Mouse (Mus musculus) skeletal muscle tissue, adult 2 months (tissue): ENCODE results near the gene Tec.

ENCODE experiments used
- DNase-seq: peaks from one replicate; pipeline ENCODE4 v3.0.0-alpha.2; 2012; ENCODE audit warnings: low read depth, low spot score

Gene Tec

DNA sequence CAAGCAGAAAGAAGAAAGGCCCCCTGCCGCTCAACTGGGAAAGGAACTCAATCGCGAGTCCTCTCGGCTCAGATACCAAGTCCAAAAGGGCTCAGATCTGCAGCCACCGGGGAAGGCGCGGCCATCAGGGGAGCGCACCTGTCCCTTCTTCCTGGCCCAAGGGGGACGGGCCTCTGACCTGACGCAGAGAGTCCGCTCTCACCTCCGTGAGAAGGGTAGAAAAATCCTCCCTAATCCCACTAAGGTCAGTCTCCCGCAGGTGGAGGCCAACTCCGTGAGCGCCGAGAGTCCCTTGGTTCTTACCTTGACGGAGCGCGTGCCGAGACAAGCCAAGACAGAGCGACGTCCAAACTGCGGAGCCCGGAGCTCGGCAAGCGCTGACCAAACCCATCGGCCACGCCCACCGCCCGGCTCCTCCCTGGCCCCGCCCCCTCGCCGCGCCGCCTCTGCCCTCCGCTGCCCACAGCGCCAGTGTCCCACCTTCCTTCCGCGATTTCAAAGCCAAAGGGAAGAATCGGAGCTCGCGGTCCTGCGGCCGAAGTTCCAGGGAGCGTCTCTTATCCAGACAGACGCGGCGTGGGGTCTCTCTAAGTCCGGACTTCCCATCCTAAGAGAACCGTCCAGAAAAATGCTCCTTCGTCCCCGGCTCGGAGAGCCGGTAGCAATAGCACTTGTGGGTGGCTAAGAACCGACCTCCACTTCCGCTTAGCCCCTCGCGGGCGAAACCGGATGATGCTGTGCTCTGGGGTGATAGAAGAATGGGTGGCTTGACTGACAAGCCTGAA lies at the start of gene Tec:
TSS of gene Tec (minus strand) at position 393 of the 785 bp plus-strand sequence.
- DNase-seq: peak; percentile 60

- DNase-seq: no peak
These were observed 48.6 kb upstream of the Tec start for GRCm38 (mm10) chr5:72916851-72917250.

- no peak for DNase-seq
These were observed 47.8 kb upstream of the Tec start for GRCm38 (mm10) chr5:72916048-72916447.

DNA sequence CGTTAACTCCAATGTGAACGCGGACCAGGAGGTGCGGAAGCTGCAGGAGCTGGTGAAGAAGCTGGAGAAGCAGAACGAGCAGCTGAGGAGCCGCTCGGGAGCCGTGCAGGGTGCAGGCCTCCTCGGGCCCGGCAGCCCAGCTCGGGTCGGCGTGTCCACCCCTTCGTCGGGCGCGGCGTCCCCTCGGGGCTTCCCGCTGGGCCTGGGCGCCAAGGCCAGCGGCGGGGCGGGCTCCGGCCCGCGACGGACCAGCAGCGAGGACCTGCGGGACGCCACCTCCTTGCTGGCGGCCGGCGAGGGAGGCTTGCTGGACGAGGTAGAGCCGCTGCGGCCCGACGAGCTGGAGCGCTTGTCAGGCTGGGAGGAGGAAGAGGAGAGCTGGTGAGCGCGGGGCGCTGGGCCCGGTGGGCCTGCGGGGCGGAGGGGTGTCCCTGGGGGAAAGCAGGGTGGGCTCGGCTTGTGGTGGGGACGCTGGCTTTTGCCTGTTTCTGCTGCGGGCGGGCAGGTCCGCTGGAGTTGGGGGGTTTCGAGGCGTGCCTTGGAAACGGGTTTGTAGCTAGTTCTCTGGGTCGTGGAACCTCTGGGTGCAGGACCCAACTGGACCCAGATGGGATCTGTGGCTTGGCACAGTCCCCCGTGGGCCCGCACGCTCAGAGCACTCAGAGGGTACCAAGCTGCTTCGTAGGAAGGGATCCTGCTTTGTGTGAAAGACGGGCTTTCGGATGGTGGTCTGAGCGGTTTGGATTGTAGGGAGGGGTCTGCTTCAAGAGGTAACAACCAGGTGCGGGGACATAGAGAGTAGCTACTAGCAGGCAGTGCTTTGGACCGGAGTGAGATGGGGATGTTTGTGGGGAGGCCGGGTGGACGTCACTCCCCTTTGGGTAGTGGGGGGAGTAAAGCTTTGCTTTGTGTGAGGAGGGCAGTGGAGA lies 46.6 kb upstream of the Tec start:
- DNase-seq: no peak

DNA sequence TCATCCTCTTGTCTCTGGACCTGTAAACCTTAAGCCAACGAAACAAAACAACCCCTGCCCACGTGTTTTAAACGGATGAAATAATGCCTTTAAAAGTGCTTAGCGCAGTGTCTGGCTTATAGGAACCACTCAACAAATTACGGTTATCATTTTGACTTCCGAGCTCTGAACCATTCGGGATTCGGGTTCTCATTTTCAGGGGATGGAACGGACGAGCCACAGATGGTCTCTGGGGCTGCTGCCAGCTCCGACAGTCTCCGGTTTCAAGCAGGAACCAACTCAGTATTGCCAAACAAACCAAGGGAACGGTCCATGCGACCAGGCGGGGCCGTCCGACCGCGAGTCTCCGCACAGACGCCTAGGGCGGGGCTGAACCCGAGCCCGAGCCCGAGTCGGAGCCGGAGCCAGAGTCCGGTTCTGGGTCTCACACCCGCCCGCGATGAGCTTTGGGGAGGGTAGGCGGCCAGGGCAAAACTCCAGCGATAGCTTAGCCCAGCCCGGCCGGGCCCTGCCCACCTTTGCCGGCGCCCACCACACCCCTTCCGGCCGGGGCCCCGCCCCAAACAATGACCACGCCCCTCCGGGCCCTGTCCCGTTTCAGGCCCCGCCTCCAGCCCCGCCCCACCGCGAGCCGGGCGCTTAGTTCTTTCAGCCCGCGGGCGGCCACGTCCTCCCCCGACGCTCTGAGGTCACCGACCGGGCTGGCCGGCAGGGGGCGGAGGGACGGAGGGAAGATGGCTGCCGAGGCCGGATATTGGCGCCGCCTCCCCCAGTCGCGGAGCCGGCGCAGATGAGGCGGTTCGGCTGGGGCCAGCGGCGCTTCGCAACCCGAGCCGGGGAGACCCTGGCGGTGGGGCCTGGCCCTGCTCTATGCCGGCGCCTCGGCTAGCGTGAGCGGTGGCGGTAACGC lies 45.6 kb upstream of the Tec start, which contains the start of gene Slain2:
TSS of gene Slain2 (plus strand) at position 657 of the 910 bp plus-strand sequence.
- DNase-seq: peak; percentile 97

DNA sequence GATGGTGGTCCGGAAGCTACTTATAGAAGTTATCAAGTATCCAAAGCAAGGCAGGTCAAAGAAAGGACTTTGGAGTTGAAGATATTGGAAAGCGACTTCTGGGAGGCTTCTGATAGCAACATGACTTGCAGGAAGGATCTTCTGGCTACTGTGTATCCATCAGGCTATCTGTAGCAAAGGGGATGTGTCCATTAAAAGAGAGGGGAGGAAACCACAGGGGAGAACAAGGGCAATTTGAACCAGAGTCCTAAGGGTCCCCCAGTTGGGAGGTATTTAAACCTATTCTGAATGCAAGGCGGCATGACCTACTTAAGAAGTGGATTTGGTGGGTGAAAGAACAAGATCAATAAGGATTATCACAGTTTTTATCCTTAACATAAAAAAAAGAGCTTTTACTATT lies 43.0 kb upstream of the Tec start:
- no peak for DNase-seq

DNA sequence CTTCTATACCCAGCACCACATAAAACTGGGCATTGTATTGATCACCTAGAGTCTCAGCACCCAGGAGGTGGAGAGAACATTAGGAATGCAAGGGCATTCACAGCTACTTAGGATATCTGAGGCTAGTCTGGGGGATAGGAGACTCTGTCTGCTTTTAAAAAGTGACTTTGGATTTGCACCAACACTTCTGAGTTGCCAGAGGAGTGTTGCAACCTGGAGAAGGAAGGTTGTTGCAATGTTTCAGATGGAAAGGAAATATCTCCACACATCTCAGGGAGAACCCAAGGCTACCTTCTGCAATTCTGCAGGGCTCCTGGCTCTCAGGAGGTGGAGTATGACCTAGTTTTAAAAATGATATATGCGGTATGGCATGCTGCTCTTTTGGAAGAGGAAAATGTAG lies 42.1 kb upstream of the Tec start:
- DNase-seq: no peak

GRCm38 (mm10) chr5:72909363-72909762 lies 41.1 kb upstream of the Tec start:
- no peak for DNase-seq

GRCm38 (mm10) chr5:72908324-72908936 lies 40.1 kb upstream of the Tec start:
- DNase-seq: no peak

DNA sequence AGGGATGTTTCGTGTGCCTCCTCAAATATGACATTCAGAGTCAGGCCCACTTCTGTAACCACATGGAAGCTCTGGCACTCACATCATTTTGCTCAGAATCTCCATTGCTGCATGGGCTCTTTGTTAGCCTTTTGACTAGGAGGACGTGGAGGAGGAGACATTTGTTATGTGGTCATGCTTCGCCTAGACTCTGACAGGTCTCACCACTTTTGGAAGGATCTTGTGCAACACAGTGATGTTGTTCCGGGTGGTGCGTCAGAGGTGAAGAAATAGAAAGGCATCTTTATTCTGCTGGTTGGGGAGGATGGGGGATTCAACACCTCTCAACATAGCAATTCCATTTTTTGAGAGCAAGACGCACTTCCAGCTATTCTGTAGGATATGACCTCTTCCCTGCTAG lies 39.1 kb upstream of the Tec start:
- DNase-seq: no peak

DNA sequence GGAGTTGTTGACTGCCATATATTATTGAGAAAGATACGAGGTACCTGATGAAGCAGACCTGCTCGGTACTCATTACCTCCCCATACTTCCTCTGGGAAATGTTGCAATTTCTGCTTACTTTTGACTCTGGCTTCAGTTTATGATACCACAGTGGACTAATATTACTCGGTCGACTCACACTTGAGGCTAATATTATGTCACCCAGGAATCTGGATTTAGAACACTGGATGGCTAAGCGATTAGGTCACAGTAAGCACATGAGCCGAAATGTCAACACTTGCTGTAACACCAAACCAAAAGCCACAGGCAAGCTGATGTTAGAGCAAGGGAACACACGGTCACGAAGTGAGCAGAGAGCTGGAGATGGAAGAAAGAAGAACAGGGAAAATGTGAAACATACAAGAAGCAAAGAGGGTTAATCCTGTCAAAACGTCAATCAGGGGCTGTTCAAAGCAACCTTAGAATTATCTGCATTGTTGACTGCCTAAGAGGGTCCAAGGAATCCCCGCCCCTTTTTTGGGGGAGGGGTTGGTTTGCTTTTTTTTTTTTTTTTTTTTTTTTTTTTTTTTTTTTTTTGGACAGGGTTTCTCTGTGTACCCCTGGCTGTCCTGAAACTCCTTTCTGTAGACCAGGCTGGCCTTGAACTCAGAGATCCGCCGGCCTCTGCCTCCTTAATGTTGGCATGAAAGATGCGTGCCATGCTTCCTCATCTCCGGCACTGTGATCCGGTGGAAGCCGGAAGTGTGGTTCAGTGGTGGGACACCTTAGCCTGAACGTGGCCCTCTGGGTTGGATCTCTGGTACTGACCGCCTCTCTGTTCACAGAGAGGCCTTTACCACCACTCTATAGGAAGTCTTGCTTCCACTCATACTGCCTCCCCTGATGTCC lies 36.9 kb upstream of the Tec start:
- DNase-seq: peak; percentile 89

GRCm38 (mm10) chr5:72902876-72903516 lies 34.7 kb upstream of the Tec start:
- no peak for DNase-seq

GRCm38 (mm10) chr5:72902312-72902711 lies 34.0 kb upstream of the Tec start:
- no peak for DNase-seq

DNA sequence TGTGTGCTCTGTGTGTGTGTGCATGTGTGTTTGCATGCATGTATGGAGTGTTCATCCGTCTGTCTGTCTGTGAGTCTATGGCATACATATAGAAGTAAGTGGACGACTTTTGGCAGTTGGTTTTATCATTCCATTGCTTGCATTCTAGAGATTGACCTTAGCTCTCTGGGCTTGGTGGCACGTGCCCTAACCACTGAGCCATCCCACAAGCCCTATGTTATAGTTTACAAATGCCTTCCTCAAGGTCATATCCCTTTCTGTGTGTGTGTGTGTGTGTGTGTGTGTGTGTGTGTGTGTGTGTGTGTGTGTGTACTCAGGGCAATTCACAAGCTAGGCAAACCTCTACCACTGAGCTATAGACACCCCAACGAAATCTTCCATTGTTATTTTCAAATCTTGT lies 33.6 kb upstream of the Tec start:
- DNase-seq: no peak

DNA sequence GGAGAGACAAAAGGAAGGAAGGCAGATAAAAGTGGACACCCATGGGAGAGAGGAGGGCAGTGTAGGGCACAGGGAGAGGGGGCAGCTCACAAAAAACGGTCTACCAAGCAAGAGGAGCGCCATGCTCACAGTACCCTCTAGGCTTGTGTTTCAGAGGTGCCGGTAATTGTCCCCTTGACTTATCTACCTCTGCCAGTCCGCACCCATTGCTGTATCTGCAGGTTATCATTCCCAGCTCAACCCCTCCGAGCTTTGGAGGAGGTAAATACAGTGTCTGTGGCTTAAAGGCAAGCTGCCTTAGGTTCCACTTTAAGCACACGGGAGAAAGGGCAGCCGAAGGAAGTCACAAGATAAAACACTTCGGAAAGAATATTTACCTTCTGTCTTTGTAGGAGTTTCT lies 31.0 kb upstream of the Tec start:
- DNase-seq: no peak

DNA sequence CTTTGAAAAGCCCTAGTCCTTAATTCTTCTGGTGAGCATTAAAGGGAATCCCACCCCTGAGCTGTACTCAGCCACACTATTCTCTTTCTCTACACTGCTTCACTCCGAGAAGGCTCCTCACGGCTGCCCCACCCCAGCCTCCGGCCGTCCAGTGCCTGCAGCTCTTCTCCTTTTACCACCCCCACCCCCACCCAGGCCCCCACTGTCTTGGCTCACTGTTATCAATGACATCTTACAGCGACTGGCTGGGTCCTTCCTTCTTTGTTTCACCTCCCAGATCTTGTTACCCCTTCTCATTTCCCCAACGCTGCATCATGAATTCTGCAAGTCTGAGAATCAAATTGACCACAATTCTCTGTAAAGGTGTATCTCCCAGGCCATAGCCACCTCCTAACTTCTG lies 29.7 kb upstream of the Tec start:
- DNase-seq: no peak

DNA sequence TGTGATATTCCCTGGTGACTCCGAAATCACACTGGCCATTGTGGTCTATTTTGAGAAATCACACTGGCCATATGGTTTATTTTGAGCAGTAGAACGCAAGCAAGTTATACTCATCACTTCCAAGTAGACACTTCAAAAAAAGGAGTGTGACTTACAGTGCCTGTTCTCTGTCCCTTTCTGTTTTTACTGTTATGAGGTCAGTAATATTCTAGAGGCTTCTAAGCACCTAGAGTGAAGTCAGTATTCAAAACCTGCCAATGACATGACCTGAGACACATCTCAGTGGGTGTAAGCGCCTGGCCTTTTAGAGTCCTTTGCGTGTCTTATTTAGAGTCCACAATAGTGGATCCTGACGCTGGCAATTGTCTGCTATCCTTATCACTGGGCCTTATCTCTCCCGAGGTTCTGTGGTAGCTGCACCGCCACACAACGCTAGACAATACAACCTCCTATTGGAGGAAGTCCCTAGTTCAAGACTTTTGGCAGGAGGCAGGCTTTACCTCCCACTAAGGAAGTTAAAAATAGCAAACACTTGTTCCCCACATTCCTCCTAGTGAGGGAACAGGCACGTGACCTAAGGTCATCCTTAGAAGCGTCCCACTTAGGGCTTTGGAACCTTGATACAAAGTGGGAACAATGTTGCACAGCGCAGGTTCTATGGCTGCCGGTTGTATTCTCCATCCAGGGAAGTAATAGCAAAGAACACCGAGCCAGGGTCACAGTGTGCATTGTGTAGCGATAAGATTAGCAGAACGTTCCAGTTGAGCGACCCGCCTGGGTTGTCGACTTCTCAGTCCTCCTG lies 28.4 kb upstream of the Tec start:
- no peak for DNase-seq

GRCm38 (mm10) chr5:72895261-72895660 lies 27.0 kb upstream of the Tec start:
- no peak for DNase-seq

GRCm38 (mm10) chr5:72893987-72894386 lies 25.7 kb upstream of the Tec start:
- no peak for DNase-seq
